Mouse (Mus musculus) embryonic facial prominence, embryonic 12.5 days (tissue): ENCODE measurements around the gene Efcab8. TPM values are rescaled to one million over a fixed set of nuclear protein-coding genes. Genes with fewer than 3 reads are reported as not detected.

Experiments
- ATAC-seq: fragments of 200-750 bp; cut with Nextera tagmentation; 2 replicates; pipeline ENCODE4 v1.8.0; 2017; ENCODE audit not compliant: insufficient number of reproducible peaks, insufficient read depth, low FRiP score, low TSS enrichment
- H3K27ac ChIP-seq: fragments of 300-500 bp; sonication (generic); 2 replicates; pipeline ENCODE4 v1.5.1; 2016; ENCODE audit warnings: mild to moderate bottlenecking
- H3K27me3 ChIP-seq: fragments of 300-500 bp; sonication (generic); 2 replicates; pipeline ENCODE4 v1.6.1; 2016; ENCODE audit warnings: mild to moderate bottlenecking, moderate library complexity
- H3K36me3 ChIP-seq: fragments of 300-500 bp; sonication (generic); 2 replicates; pipeline ENCODE4 v1.6.1; 2016; ENCODE audit warnings: mild to moderate bottlenecking
- H3K4me1 ChIP-seq: fragments of 300-500 bp; sonication (generic); 2 replicates; pipeline ENCODE4 v1.6.1; 2016
- H3K4me2 ChIP-seq: fragments of 300-500 bp; sonication (generic); replicated peaks from 2 replicates; pipeline ENCODE4 v1.6.1; 2016; ENCODE audit warnings: mild to moderate bottlenecking, moderate library complexity
- H3K4me3 ChIP-seq: fragments of 300-500 bp; sonication (generic); 2 replicates; pipeline ENCODE4 v1.5.1; 2016; ENCODE audit warnings: mild to moderate bottlenecking
- H3K9ac ChIP-seq: fragments of 300-500 bp; sonication (generic); 2 replicates; pipeline ENCODE4 v1.6.1; 2016; ENCODE audit warnings: mild to moderate bottlenecking, moderate library complexity
- H3K9me3 ChIP-seq: fragments of 300-500 bp; sonication (generic); 2 replicates; pipeline ENCODE4 v1.6.1; 2016; ENCODE audit warnings: mild to moderate bottlenecking, moderate library complexity
- WGBS: fragments of 180-500 bp; shearing (Covaris S2); methylation state at CpG from one replicate; pipeline ENCODE4 v1.1.7; 2016; 5-methylcytosine and 5-hydroxymethylcytosine counted together
- polyA plus RNA-seq: library from polyadenylated mRNA; unstranded; fragments of >200 nt; fragmentation: Nextera tagmentation; extraction: Ambion mirVana; gene quantifications from 2 replicates; pipeline ENCODE4 v1.2.1, GENCODE M21; 2016

Efcab8 gene
- polyA plus RNA-seq, 1 experiment from 2014 or later = 0.04 TPM

DNA sequence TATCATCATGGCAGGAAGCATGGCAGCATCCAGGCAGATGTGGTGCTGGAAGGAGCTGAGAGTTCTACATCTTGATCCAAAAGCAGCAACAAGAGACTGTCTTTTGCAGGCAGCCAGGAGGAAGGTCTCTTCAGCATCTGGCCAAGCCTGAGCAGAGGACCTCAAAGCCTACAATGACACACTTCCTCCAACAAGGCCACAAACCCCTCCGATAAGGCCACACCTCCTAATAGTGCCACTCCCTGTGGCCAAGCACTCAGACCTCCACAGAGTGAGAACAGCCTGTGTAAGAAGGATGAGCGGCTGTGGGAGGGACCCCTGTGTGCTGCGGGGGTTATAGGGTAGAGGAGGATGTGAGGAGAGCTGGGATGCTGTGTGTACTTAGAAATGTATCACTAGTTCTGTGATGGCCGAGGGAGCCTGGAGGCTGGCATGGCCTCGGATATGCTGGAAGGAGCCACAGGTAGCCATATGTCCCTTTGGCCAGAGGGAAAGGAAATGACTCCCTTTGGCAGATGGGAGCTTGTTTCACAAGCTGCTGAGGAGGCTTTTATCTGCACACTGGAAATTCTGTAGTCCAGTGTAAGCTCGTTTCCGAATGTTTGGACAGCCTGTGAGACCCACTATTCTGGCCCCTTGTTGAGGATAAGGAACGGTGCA is 47.6 kb downstream of the Efcab8 start:
- Histone ChIP-seq H3K36me3 (no peaks in the 10 kb centered on the region), H3K4me1 (no peaks in the 10 kb centered on the region), H3K9ac (no peak overlapping the region), H3K27ac (no peak overlapping the region), H3K27me3 (no peaks in the 10 kb centered on the region), H3K4me2 (no peak overlapping the region), H3K4me3 (no peak overlapping the region), H3K9me3 (no peaks in the 10 kb centered on the region)
- no peak for ATAC-seq
- 87% methylated on average over 8 of the region's 8 CpGs for WGBS

DNA sequence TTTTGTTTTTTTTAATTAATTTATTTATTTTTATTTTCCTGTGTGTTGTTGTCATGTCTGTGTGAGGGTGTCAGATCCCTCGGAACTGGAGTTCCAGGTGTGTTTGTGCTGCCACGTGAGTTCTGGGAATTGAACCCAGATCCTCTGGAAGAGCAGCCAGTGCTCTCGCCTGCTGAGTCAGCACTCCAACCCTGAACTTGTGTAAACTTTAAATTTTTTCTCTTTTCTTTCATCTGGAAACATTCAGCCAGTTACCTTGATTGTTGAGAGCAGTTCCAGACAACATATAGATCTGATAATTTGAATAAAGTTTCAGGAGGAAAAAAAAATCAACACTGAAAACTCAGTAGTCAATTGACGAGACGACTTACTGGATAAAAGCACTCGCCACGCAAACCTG is 49.0 kb downstream of the Efcab8 start:
- Histone ChIP-seq H3K27ac (no peak overlapping the region), H3K4me1 (no peaks in the 10 kb centered on the region), H3K9me3 (no peaks in the 10 kb centered on the region), H3K27me3 (no peaks in the 10 kb centered on the region), H3K36me3 (no peaks in the 10 kb centered on the region), H3K4me2 (no peak overlapping the region), H3K9ac (no peak overlapping the region), H3K4me3 (no peak overlapping the region)
- no peak for ATAC-seq
- 68% methylated on average over 7 of the region's 7 CpGs for WGBS

GRCm38 (mm10) chr2:153833291-153833690 is 53.6 kb downstream of the Efcab8 start:
- Histone ChIP-seq H3K9me3 (no peaks in the 10 kb centered on the region), H3K9ac (no peak overlapping the region), H3K4me1 (no peaks in the 10 kb centered on the region), H3K4me2 (no peak overlapping the region), H3K4me3 (no peak overlapping the region), H3K27me3 (no peaks in the 10 kb centered on the region), H3K36me3 (no peaks in the 10 kb centered on the region), H3K27ac (no peak overlapping the region)
- ATAC-seq = no peak
- 84% methylated on average over 8 of the region's 8 CpGs for WGBS

DNA sequence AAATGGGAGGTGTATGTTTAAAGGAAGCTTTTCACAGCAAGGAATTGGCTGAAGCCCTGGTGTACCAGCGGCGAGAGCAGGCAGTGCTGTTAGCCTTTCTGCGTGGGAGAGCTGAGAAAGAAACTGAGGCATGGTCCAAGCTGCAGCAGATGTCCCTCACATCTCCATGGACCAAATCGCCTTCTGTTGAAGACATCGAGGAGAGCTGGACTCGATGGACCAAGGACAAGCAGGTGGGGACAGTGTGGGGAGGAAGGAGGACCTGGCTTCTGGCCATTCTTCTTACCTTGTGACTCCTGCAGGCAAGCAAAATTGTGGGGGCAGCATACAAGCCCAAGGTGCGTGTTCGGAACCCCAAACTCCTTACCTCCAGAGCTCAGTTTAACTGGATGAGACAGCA is 63.1 kb downstream of the Efcab8 start:
- no peak overlapping the region for H3K27ac ChIP-seq
- no peak for ATAC-seq
- H3K4me3 ChIP-seq = no peak overlapping the region
- H3K9me3 ChIP-seq = no peaks in the 10 kb centered on the region
- H3K27me3 ChIP-seq = no peaks in the 10 kb centered on the region
- H3K36me3 ChIP-seq = no peaks in the 10 kb centered on the region
- no peak overlapping the region for H3K9ac ChIP-seq
- H3K4me1 ChIP-seq = no peaks in the 10 kb centered on the region
- WGBS = 85% methylated on average over 8 of the region's 8 CpGs
- no peak overlapping the region for H3K4me2 ChIP-seq

- no peak overlapping the region for H3K4me2 ChIP-seq
- no peaks in the 10 kb centered on the region for H3K36me3 ChIP-seq
- no peak for ATAC-seq
- WGBS = 78% methylated on average over 3 of the region's 3 CpGs
- H3K4me3 ChIP-seq = no peak overlapping the region
- no peak overlapping the region for H3K9ac ChIP-seq
- no peaks in the 10 kb centered on the region for H3K27me3 ChIP-seq
- no peak overlapping the region for H3K27ac ChIP-seq
- H3K4me1 ChIP-seq = no peaks in the 10 kb centered on the region
- H3K9me3 ChIP-seq = no peaks in the 10 kb centered on the region
These were observed 68.7 kb downstream of the Efcab8 start for GRCm38 (mm10) chr2:153848389-153848788.

DNA sequence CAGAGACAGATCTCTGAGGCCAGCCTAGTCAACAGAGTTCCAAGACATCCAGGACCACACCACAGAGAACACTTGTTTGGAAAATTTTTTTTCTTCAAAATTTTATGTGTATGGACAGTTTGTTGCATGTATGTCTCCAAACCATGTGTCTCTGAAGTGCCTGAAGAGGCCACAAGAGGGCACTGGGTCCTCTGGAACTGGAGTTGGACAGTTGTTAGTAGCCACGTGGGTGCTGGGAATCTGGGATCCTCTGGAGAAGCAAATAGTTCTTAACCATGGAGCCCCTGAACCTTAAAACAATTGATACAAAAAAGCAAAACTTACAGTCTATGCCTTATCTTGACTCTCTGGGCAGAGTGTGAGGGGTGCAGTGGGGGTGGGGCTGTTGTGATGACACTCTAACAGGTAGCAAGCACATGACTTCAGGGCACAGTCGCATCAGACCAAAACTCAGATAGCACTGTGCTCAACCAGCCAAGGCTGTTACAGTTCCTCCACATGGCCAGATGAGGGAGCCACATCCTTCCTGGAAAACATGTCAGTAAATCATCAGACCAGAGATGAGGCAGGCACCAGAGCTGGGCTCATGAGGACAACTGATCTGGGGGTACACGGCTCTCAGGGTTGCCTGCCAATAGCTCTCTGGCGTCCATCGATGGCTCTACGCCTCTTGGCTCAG is 70.8 kb downstream of the Efcab8 start:
- Histone ChIP-seq H3K27ac (no peak overlapping the region), H3K9me3 (no peaks in the 10 kb centered on the region), H3K4me3 (no peak overlapping the region), H3K9ac (no peak overlapping the region), H3K4me2 (no peak overlapping the region), H3K27me3 (no peaks in the 10 kb centered on the region), H3K4me1 (no peaks in the 10 kb centered on the region), H3K36me3 (no peaks in the 10 kb centered on the region)
- 82% methylated on average over 6 of the region's 6 CpGs for WGBS
- ATAC-seq = no peak

DNA sequence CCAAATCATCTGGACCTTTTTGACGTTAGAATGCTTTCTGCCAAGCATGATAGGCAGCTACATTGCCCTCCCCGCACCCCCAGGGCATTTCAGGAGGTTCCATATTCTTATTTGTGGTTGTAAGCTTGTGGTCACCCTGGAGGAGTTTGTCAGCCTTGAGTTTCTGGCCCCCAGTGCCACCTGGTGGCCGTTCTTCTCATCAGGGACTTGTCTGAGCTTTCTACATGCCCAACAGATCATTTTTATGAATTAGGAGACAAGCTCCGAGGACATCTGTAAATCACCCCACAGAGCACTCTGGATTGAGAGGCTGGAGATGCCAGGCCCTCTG is 71.3 kb downstream of the Efcab8 start:
- Histone ChIP-seq H3K27me3 (no peaks in the 10 kb centered on the region), H3K36me3 (no peaks in the 10 kb centered on the region), H3K4me1 (no peaks in the 10 kb centered on the region), H3K4me3 (no peak overlapping the region), H3K9me3 (no peaks in the 10 kb centered on the region), H3K4me2 (no peak overlapping the region), H3K9ac (no peak overlapping the region), H3K27ac (no peak overlapping the region)
- ATAC-seq = no peak
- 46% methylated on average over 4 of the region's 4 CpGs for WGBS

DNA sequence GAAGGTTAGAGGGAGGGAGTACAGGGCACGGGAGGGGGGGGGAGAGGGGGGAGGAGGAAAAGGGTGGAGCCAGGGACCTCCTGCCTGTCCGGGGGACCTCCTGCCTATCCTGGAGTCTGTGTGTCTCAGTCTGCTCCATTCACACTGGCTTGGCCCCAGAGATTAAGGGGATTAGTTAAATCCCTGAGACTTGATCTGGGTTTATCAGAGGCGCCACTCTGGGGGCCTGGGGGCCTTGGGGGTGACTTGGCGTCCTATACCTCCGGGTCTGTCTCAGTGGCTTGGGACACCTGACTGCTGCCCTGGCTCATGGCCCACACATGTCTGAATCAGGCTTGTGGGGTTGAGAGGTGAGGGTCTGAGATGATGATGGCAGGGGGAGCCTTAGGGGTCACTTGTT is 73.8 kb downstream of the Efcab8 start:
- Histone ChIP-seq H3K4me1 (no peaks in the 10 kb centered on the region), H3K9ac (no peak overlapping the region), H3K36me3 (no peaks in the 10 kb centered on the region), H3K4me2 (no peak overlapping the region), H3K9me3 (no peaks in the 10 kb centered on the region), H3K27ac (no peak overlapping the region), H3K4me3 (no peak overlapping the region), H3K27me3 (no peaks in the 10 kb centered on the region)
- WGBS = 15% methylated on average over 5 of the region's 5 CpGs
- ATAC-seq = peak; percentile 61; the same call in 1 of the 2 replicates

DNA sequence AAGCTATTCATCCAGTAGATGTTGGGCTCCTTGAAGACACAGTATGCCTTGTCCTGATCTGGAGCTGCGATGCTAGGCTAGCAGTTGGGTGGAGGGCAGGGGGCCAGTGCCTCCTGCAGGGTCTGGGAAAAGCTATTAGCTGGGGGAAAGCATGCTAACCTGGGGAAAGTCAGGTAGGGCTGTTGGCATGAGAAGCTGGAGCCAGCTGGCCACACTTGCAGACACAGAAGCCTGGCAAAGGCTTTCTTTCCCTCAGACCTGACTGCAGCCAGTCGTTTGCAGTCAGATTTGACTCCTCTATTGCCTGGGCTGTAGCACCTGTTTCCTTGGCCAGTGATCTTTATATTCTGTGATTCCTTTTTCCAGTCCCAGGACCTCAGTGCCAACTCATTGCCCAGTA is 79.8 kb downstream of the Efcab8 start:
- 58% methylated on average over 2 of the region's 2 CpGs for WGBS

GRCm38 (mm10) chr2:153860315-153860714 is 80.6 kb downstream of the Efcab8 start:
- Histone ChIP-seq H3K9ac (no peak overlapping the region), H3K4me2 (no peak overlapping the region), H3K4me1 (no peaks in the 10 kb centered on the region), H3K27ac (no peak overlapping the region), H3K4me3 (no peak overlapping the region), H3K36me3 (no peaks in the 10 kb centered on the region), H3K27me3 (no peaks in the 10 kb centered on the region), H3K9me3 (no peaks in the 10 kb centered on the region)
- 85% methylated on average over 11 of the region's 11 CpGs for WGBS
- no peak for ATAC-seq

More for the DNA sequence above, 79.8 kb downstream of the Efcab8 start:
- Histone ChIP-seq H3K4me3 (no peak overlapping the region), H3K4me1 (no peaks in the 10 kb centered on the region), H3K9me3 (no peaks in the 10 kb centered on the region), H3K9ac (no peak overlapping the region), H3K27me3 (no peaks in the 10 kb centered on the region), H3K4me2 (no peak overlapping the region), H3K36me3 (no peaks in the 10 kb centered on the region), H3K27ac (no peak overlapping the region)
- no peak for ATAC-seq

DNA sequence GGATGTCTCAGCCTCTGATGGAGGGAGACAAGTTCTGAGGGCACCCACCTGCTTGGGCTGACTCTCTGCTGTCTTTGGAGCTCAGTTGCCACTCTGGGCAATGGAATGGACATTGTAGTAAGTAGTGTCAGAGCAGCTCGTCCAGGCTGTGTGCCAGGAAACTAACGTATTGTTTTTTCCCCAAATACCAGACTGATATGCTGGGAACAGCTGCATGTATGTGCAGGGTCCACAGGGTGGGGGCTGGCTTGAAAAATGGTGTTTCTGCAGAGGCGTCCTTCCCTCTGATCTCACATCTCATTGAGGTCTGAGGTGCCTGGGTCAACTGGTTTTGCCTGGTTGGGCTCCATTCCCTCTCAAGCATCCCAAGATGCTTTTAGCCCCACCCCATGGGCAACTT is 81.0 kb downstream of the Efcab8 start:
- H3K9ac ChIP-seq = no peak overlapping the region
- H3K9me3 ChIP-seq = no peaks in the 10 kb centered on the region
- no peak overlapping the region for H3K27ac ChIP-seq
- no peaks in the 10 kb centered on the region for H3K36me3 ChIP-seq
- no peaks in the 10 kb centered on the region for H3K4me1 ChIP-seq
- no peak overlapping the region for H3K4me3 ChIP-seq
- 59% methylated on average over 3 of the region's 3 CpGs for WGBS
- no peak for ATAC-seq
- no peaks in the 10 kb centered on the region for H3K27me3 ChIP-seq
- no peak overlapping the region for H3K4me2 ChIP-seq

- H3K27ac ChIP-seq = no peak overlapping the region
- no peaks in the 10 kb centered on the region for H3K4me1 ChIP-seq
- no peak overlapping the region for H3K4me2 ChIP-seq
- no peak for ATAC-seq
- H3K9ac ChIP-seq = no peak overlapping the region
- H3K4me3 ChIP-seq = no peak overlapping the region
- no peaks in the 10 kb centered on the region for H3K36me3 ChIP-seq
- H3K27me3 ChIP-seq = no peaks in the 10 kb centered on the region
- no peaks in the 10 kb centered on the region for H3K9me3 ChIP-seq
- WGBS = 74% methylated on average over 3 of the region's 3 CpGs
These were observed 82.2 kb downstream of the Efcab8 start for GRCm38 (mm10) chr2:153861960-153862359.
